Mouse (Mus musculus) testis, adult 2 months (tissue): ENCODE measurements around the gene Cryge.
"Not testable (repeated sequence)": the region's sequence is repeated elsewhere in the genome, so short reads cannot be mapped to it uniquely, and the experiment has no call there.

ENCODE experiments used
- CTCF ChIP-seq: fragments of 200-500 bp; IDR thresholded peaks from 2 replicates; pipeline ENCODE4 v1.5.1; 2012; ENCODE audit warnings: low read depth, mild to moderate bottlenecking, inconsistent platforms, low read length, moderate library complexity; ENCODE audit not compliant: control insufficient read depth, insufficient read depth, insufficient replicate concordance
- POLR2A ChIP-seq: fragments of 200-500 bp; IDR thresholded peaks from 2 replicates; pipeline ENCODE4 v1.6.1; 2012; ENCODE audit warnings: low read depth, mild to moderate bottlenecking, inconsistent platforms, low read length, moderate library complexity; ENCODE audit not compliant: control insufficient read depth

GRCm38 (mm10) chr1:65050952-65051351 is at the start of gene Cryge:
- not testable (repeated sequence) for TF ChIP-seq CTCF, POLR2A
